Mouse (Mus musculus) liver, embryonic 15.5 days (tissue): ENCODE measurements around the gene Tti1. TPM values are rescaled to one million over a fixed set of nuclear protein-coding genes. Genes with fewer than 3 reads are reported as not detected.
"Not testable (repeated sequence)": the region's sequence is repeated elsewhere in the genome, so short reads cannot be mapped to it uniquely, and the experiment has no call there.

Source experiments
- ATAC-seq: fragments of 200-750 bp; cut with Nextera tagmentation; 2 replicates; pipeline ENCODE4 v1.8.0; 2017; ENCODE audit warnings: moderate number of reproducible peaks, mild to moderate bottlenecking, moderate library complexity; ENCODE audit not compliant: insufficient read depth
- H3K27ac ChIP-seq: fragments of 300-500 bp; sonication (generic); replicated peaks from 2 replicates; pipeline ENCODE4 v1.5.1; 2015; ENCODE audit warnings: mild to moderate bottlenecking, inconsistent platforms
- H3K27me3 ChIP-seq: fragments of 300-500 bp; sonication (generic); 2 replicates; pipeline ENCODE4 v1.6.1; 2015; ENCODE audit warnings: mild to moderate bottlenecking, inconsistent platforms
- H3K36me3 ChIP-seq: fragments of 300-500 bp; sonication (generic); replicated peaks from 2 replicates; pipeline ENCODE4 v1.6.1; 2015; ENCODE audit warnings: moderate library complexity, mild to moderate bottlenecking, inconsistent platforms
- H3K4me1 ChIP-seq: fragments of 300-500 bp; sonication (generic); replicated peaks from 2 replicates; pipeline ENCODE4 v1.6.1; 2015; ENCODE audit warnings: inconsistent platforms
- H3K4me2 ChIP-seq: fragments of 300-500 bp; sonication (generic); 2 replicates; pipeline ENCODE4 v1.6.1; 2015; ENCODE audit warnings: moderate library complexity, mild to moderate bottlenecking, inconsistent platforms
- H3K4me3 ChIP-seq: fragments of 300-500 bp; sonication (generic); replicated peaks from 2 replicates; pipeline ENCODE4 v1.5.1; 2015; ENCODE audit warnings: mild to moderate bottlenecking, inconsistent platforms
- H3K9ac ChIP-seq: fragments of 300-500 bp; sonication (generic); 2 replicates; pipeline ENCODE4 v1.6.1; 2015; ENCODE audit warnings: moderate library complexity, mild to moderate bottlenecking, inconsistent platforms
- H3K9me3 ChIP-seq: fragments of 300-500 bp; sonication (generic); replicated peaks from 2 replicates; pipeline ENCODE4 v1.6.1; 2016; ENCODE audit warnings: inconsistent platforms
- WGBS: fragments of 180-500 bp; shearing (Covaris S2); methylation state at CpG from one replicate; pipeline ENCODE4 v1.1.7; 2015; ENCODE audit warnings: mixed read lengths; ENCODE audit not compliant: insufficient replicate concordance; 5-methylcytosine and 5-hydroxymethylcytosine counted together
- polyA plus RNA-seq: library from polyadenylated mRNA; unstranded; fragments of >200 nt; fragmentation: Nextera tagmentation; extraction: Ambion mirVana; gene quantifications from 2 replicates; pipeline ENCODE4 v1.2.1, GENCODE M21; 2015

Tti1 gene
- polyA plus RNA-seq, 1 experiment from 2014 or later, result 12.2 TPM

DNA sequence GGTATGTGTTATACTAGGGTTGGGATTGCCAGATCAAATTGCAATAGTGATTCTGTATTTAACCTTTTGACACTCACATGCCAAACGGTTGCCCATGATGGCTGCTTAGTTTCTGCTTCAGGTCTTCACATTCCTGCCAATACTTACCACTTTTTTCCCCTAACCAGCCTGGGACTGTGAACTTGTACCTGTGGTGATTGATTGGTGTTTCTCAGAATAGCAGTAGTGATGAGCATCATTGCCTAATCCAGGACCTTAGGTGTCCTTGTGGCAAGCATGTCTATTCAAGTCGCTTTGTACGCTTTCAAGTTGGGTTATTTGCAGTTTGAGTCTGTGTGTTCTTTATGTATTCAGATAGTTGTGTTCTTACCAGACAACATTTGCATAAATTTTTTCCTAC, 34.8 kb upstream of the Tti1 start:
- Histone ChIP-seq H3K27ac (no peak overlapping the region), H3K27me3 (no peaks in the 10 kb centered on the region), H3K4me1 (no peaks in the 10 kb centered on the region), H3K36me3 (peaks cover 88% of the 10 kb centered on the region), H3K9me3 (no peaks in the 10 kb centered on the region), H3K4me3 (no peak overlapping the region), H3K4me2 (no peak overlapping the region), H3K9ac (no peak overlapping the region)
- WGBS, result 80% methylated on average over 3 of the region's 3 CpGs
- no peak for ATAC-seq

DNA sequence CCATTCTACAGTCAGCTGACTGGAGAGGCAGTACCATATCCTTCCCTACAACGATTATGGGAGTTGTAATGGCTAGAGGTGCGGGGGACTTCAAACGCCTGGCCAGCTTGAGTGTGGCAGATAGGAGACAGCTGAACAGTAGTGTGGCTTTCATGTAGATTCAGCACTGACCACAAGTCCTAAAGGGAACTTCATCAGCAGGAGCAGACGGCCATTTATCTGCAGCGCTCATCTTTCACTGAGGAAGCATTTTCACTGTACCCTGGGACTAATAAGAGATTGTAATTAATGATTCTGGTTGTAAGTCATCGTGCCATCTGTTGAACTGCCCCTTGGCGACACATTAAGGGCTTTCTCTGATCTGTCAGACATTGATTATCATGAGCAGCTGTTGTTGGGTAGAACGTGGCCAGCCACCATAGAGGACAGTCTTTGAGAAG, 31.5 kb upstream of the Tti1 start:
- peaks cover 89% of the 10 kb centered on the region for H3K36me3 ChIP-seq
- 33% methylated on average over 8 of the region's 8 CpGs for WGBS

DNA sequence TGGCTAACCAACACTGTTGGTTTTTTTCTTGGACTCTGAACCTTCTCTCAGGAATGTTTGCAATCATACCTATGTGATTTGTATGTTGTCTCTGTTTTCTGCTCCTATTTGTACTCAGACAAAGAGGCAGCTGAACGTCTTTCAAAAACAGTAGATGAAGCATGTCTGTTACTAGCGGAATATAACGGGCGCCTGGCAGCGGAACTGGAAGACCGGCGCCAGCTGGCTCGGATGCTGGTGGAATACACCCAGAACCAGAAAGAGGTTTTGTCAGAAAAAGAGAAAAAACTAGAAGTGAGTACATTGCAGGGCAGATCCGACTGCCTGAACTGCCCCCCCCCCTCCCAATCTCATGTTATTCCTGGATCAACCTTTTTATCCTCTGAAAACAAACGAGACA, 30.3 kb upstream of the Tti1 start:
- H3K27me3 ChIP-seq, result no peaks in the 10 kb centered on the region
- peaks cover 84% of the 10 kb centered on the region for H3K36me3 ChIP-seq
- H3K4me3 ChIP-seq, result no peak overlapping the region
- WGBS, result 90% methylated on average over 10 of the region's 10 CpGs
- no peaks in the 10 kb centered on the region for H3K4me1 ChIP-seq
- ATAC-seq, result no peak
- H3K9me3 ChIP-seq, result no peaks in the 10 kb centered on the region
- H3K9ac ChIP-seq, result no peak overlapping the region
- H3K4me2 ChIP-seq, result no peak overlapping the region
- H3K27ac ChIP-seq, result no peak overlapping the region

More for the DNA sequence above, 31.5 kb upstream of the Tti1 start:
- no peaks in the 10 kb centered on the region for H3K9me3 ChIP-seq
- H3K9ac ChIP-seq, result no peak overlapping the region
- H3K4me3 ChIP-seq, result no peak overlapping the region
- H3K27ac ChIP-seq, result no peak overlapping the region
- no peaks in the 10 kb centered on the region for H3K27me3 ChIP-seq
- no peak overlapping the region for H3K4me2 ChIP-seq
- no peak for ATAC-seq
- H3K4me1 ChIP-seq, result no peaks in the 10 kb centered on the region

DNA sequence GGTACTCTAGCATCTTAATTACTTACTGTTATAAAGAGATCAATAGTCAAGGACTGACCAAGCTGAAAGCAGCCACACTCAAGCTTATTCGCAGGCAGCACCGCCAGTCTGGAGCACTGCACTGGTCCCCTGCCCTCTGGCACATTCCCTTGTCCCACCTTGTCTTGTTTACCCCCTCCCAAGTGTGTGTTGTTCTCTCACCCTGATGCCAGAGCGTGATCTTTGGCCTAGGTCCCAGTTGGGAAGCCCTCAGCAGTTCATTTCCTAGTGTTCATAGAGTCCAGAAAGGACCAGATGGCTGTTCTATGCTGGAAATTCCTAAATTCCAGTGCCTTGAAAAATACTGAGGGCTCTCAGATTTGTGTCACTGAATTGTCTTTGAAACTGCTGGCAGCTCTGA, 28.8 kb upstream of the Tti1 start:
- peaks cover 85% of the 10 kb centered on the region for H3K36me3 ChIP-seq
- H3K27ac ChIP-seq, result no peak overlapping the region
- no peak overlapping the region for H3K4me3 ChIP-seq
- WGBS, result 88% methylated on average over 3 of the region's 3 CpGs
- no peaks in the 10 kb centered on the region for H3K9me3 ChIP-seq
- no peak overlapping the region for H3K4me2 ChIP-seq
- no peaks in the 10 kb centered on the region for H3K4me1 ChIP-seq
- no peaks in the 10 kb centered on the region for H3K27me3 ChIP-seq
- H3K9ac ChIP-seq, result no peak overlapping the region
- no peak for ATAC-seq

DNA sequence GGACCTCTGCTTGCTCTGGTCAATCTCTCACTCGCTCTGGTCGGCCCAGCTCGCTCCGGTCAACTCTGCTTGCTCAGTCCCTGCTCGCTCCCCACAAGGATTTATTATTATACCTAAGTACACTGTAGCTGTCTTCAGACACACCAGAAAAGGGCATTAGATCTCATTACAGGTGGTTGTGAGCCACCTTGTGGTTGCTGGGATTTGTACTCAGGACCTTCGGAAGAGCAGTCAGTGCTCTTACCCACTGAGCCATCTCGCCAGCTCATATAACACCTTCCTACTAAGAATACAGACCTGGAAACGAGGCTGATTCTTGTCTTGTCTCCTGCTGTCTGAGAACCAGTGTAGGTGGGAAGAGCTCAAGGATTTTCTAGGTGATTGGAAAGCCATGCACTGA, 27.1 kb upstream of the Tti1 start:
- H3K27me3 ChIP-seq, H3K4me3 ChIP-seq, H3K9ac ChIP-seq, H3K27ac ChIP-seq, H3K9me3 ChIP-seq, H3K4me2 ChIP-seq, H3K4me1 ChIP-seq, ATAC-seq: not testable (repeated sequence)
- WGBS, result 82% methylated on average over 8 of the region's 8 CpGs
- H3K36me3 ChIP-seq, result peaks cover 78% of the 10 kb centered on the region

DNA sequence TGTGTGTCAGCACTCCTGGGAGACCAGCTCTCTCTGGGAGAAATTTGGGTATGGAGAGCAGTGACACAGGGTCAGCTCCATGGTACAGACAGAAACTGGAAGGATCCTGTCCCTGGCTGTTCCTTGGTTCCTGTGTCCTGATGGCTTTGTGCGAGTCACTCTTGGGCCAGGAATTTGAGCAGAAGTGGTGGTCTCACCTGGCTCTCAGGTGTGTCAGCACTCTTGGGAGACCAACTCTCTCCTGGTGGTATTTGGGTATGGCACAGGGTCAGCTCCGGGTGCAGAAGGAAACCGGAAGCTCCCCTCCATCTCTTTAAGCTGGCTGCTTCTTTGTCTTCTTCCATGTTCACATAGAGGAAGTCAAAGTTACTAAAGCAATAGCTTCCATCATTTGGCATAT, 26.4 kb upstream of the Tti1 start:
- Histone ChIP-seq H3K4me1 (no peaks in the 10 kb centered on the region), H3K27ac (no peak overlapping the region), H3K9me3 (no peaks in the 10 kb centered on the region), H3K4me2 (no peak overlapping the region), H3K4me3 (no peak overlapping the region), H3K27me3 (no peaks in the 10 kb centered on the region), H3K36me3 (peaks cover 76% of the 10 kb centered on the region), H3K9ac (no peak overlapping the region)
- 90% methylated on average over 3 of the region's 3 CpGs for WGBS
- ATAC-seq, result no peak

DNA sequence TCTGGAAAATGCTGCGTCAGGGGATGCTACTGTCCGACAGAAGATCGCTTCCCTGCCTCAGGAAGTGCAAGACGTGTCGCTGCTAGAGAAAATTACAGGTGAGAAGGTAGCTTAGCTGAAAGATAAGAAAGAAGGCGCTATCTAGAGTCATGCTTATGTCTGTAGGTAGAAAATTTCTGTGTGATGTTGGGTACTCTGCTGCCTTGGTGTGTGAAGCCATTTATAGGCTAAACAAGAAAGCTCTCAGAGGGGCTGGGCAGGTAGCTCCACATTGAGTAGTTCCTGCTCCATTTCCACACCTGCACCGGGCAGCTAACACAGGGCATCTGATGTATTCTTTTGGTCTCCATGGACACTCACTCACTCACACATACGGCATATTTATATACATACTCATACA, 21.9 kb upstream of the Tti1 start:
- no peak overlapping the region for H3K9ac ChIP-seq
- peaks cover 5% of the 10 kb centered on the region; the same call in 1 of the 2 replicates for H3K4me1 ChIP-seq
- H3K27me3 ChIP-seq, result no peaks in the 10 kb centered on the region
- no peak overlapping the region for H3K4me3 ChIP-seq
- H3K36me3 ChIP-seq, result peaks cover 71% of the 10 kb centered on the region
- no peak overlapping the region for H3K4me2 ChIP-seq
- WGBS, result 91% methylated on average over 8 of the region's 8 CpGs
- ATAC-seq, result no peak
- H3K27ac ChIP-seq, result no peak overlapping the region
- H3K9me3 ChIP-seq, result no peaks in the 10 kb centered on the region

DNA sequence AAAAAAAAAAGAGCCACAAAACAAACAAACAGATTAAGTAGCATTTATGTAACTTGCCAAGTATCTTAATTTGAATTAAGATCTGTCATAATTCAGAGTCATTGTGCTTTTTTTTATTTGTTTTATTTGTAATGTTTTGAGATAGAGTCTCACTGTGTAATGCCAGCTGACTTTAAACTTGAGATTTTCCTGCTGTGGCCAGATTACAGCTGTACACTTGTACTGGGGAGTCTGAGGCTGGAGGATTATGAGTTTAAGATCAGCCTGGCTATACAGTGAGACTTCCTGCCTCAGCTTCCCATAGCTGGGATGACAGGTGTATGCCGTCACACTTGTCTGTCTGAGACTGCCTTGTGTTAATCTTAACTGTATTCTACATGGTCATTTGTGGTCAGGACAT, 20.5 kb upstream of the Tti1 start:
- H3K9ac ChIP-seq, result no peak overlapping the region
- no peak overlapping the region for H3K27ac ChIP-seq
- H3K27me3 ChIP-seq, result no peaks in the 10 kb centered on the region
- WGBS, result 91% methylated on average over 1 of the region's 1 CpGs
- peaks cover 76% of the 10 kb centered on the region for H3K36me3 ChIP-seq
- no peak overlapping the region for H3K4me3 ChIP-seq
- no peaks in the 10 kb centered on the region for H3K9me3 ChIP-seq
- H3K4me1 ChIP-seq, result peaks cover 5% of the 10 kb centered on the region; the same call in 1 of the 2 replicates
- H3K4me2 ChIP-seq, result no peak overlapping the region
- ATAC-seq, result no peak

DNA sequence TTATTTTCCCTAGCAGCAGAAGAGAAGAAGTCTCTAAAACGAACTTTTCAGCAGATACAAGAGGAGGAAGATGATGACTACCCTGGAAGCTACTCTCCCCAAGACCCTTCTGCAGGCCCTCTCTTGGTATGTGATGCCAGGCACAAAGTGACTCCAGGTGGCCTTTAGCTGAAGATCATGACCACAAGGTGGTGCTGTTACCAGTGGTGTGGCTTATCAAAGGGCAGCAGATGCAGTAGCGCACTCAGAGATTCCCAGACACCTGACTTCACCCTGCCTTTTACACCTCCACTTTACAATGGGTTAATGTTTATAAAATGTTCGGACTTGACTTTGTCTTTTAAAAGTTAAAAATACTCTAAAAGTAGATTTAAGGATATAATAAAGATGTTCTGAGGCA, 19.7 kb upstream of the Tti1 start:
- 37% methylated on average over 3 of the region's 3 CpGs for WGBS
- Histone ChIP-seq H3K9me3 (no peaks in the 10 kb centered on the region), H3K9ac (no peak overlapping the region), H3K27me3 (no peaks in the 10 kb centered on the region), H3K4me3 (no peak overlapping the region), H3K4me1 (peaks cover 5% of the 10 kb centered on the region; the same call in 1 of the 2 replicates), H3K4me2 (no peak overlapping the region), H3K27ac (no peak overlapping the region), H3K36me3 (peaks cover 84% of the 10 kb centered on the region)
- ATAC-seq, result peak; percentile 64

DNA sequence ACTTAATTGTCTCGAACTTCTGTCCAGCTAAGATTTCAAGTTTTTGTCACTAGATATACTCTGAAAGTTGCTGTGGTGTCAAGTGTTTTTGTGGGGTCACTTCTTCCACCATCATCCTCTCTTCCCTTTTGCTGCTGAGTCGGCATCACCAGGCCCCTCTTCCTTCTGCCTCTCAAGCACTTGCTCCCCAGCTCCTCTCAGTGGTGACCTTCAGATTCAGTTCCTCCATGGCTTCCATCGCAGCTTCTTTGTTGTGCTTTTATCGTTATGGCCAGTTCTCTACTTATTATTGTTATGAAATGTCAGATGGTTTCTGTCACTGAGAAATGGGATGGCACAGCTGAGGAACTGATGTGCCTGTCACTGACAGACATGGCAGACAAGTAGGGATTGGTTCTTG, 18.0 kb upstream of the Tti1 start:
- H3K4me2 ChIP-seq, result no peak overlapping the region
- 68% methylated on average over 4 of the region's 4 CpGs for WGBS
- peaks cover 5% of the 10 kb centered on the region; the same call in 1 of the 2 replicates for H3K4me1 ChIP-seq
- no peak for ATAC-seq
- H3K27me3 ChIP-seq, result no peaks in the 10 kb centered on the region
- H3K9ac ChIP-seq, result no peak overlapping the region
- H3K36me3 ChIP-seq, result peaks cover 79% of the 10 kb centered on the region
- no peak overlapping the region for H3K4me3 ChIP-seq
- H3K27ac ChIP-seq, result no peak overlapping the region
- no peaks in the 10 kb centered on the region for H3K9me3 ChIP-seq

DNA sequence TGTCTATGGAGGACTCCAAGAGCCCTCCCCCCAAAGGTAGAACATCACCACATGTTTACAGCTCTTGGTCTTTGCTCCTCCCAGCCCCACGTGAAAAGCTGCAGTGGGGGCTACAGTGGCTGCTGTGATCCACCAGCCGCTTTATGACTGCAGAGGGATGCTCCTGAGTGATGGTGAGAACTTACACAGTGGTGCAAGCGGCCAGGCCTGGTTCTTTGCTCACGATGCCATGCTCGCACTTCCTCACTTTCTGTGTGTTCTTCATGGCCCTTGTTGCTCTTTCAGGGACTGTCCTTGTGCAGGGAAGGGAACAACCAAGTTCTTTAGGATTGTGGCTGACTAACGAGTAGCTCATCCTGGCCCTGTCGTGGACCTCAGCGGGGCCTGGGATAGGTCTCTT, 15.3 kb upstream of the Tti1 start:
- 75% methylated on average over 8 of the region's 8 CpGs for WGBS
- no peak overlapping the region for H3K9ac ChIP-seq
- H3K4me2 ChIP-seq, result no peak overlapping the region
- no peak overlapping the region for H3K4me3 ChIP-seq
- no peak overlapping the region for H3K27ac ChIP-seq
- H3K27me3 ChIP-seq, result no peaks in the 10 kb centered on the region
- peaks cover 88% of the 10 kb centered on the region for H3K36me3 ChIP-seq
- peaks cover 5% of the 10 kb centered on the region; the same call in 1 of the 2 replicates for H3K4me1 ChIP-seq
- no peaks in the 10 kb centered on the region for H3K9me3 ChIP-seq
- no peak for ATAC-seq

DNA sequence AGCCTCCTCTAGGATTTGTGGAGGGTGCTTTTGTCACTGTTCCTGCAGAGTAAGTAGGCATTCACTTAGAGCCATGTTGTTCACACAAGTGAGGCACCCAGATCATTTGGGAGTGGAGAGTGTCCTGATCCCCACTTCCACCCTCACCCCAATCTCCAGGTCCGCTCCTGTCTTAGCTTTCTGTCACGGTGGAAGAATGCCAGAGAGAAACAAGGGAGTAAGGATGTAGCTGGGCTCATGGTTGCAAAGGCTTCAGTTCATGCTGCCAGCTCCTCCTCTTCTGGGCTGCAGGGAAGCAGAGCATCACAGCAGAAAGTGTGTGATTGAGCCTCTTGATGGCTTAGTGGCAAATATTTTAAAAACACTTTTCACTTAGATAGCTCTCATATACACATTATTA, 12.2 kb upstream of the Tti1 start:
- Histone ChIP-seq H3K9me3 (no peaks in the 10 kb centered on the region), H3K4me3 (no peak overlapping the region), H3K27me3 (no peaks in the 10 kb centered on the region), H3K4me2 (no peak overlapping the region), H3K27ac (no peak overlapping the region), H3K36me3 (peaks cover 85% of the 10 kb centered on the region), H3K9ac (no peak overlapping the region), H3K4me1 (peaks cover 26% of the 10 kb centered on the region)
- WGBS, result 75% methylated on average over 2 of the region's 2 CpGs
- no peak for ATAC-seq
